Mouse (Mus musculus): ENCODE measurements at regions not wholly inside any gene's neighbourhood (a gene's known extent, or its start where the extent isn't known, plus 50 kb on each side); places are given as distances from the start of the nearest gene placed in this dataset.

DNA sequence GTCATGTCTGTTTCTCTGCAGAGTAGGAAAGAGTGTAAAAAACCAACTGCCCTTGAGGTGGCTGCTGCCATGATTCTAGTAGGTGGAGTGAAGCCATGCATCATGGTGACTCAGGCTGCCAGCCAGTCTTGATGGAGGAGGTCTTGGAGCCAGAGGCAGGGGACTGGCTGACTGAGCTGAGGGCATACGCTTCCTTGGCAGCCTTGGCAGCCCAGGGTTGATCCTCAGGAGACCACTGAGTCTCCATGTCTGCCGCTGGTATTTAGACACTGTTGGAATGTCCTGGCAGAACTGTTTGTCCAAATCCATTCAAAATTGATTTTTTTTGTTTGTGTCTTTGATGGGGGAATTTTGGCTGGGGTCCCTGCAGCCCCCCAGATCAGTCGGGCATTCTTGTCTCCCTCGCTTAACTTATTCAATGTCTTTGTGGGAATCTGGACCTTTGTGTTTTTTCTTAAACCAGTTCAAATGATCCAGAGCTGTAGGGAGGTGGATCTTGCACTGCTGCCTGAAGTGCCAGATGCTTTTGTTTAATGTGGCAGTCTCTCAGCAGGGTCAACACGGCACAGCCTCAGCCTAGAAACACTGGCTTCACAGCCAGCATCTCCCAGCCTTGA, 139.0 kb downstream of the 1500009L16Rik start:
- 0 out of 2 replicates have a peak, but pooled peaks cover 3% of the 10 kb centered on the region for H3K9me3 ChIP-seq (replicated peaks)
- no peak overlapping the region for H3K27ac ChIP-seq
- H3K4me3 ChIP-seq: no peak overlapping the region
- no peak for ATAC-seq
- no peak overlapping the region for H3K4me2 ChIP-seq
- 62% methylated on average over 5 of the region's 5 CpGs for WGBS (ENCODE audit: insufficient replicate concordance)
- H3K4me1 ChIP-seq: no peaks in the 10 kb centered on the region
- no peak overlapping the region for H3K9ac ChIP-seq
- no peaks in the 10 kb centered on the region for H3K36me3 ChIP-seq
- H3K27me3 ChIP-seq (replicated peaks): 0 out of 2 replicates have a peak, but pooled peaks cover 4% of the 10 kb centered on the region

DNA sequence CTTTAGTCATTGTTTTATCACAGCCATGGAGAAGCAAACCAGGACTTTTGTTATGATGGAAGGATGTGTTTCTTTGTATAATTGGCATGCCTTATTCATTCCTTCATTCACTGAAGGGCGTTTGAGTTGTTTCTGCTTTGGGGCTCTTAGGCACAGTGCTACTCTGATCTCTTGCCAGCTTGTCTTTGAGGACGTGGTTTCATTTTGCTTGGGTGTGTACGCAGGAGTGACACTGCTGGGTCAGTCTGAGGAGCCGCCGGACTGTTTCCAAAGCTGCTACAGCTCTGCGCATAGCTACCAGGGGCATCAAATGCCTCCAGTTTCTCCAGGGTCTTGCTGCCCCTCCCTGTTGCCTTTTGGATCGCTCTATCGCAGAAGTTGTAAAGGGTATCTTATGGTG, 141.9 kb downstream of the 1500009L16Rik start:
- H3K4me3 ChIP-seq: no peak overlapping the region
- H3K27ac ChIP-seq: no peak overlapping the region
- no peak for ATAC-seq
- 0 out of 2 replicates have a peak, but pooled peaks cover 3% of the 10 kb centered on the region for H3K9me3 ChIP-seq (replicated peaks)
- H3K27me3 ChIP-seq (replicated peaks): 0 out of 2 replicates have a peak, but pooled peaks cover 4% of the 10 kb centered on the region
- H3K4me2 ChIP-seq: no peak overlapping the region
- no peaks in the 10 kb centered on the region for H3K36me3 ChIP-seq
- 73% methylated on average over 8 of the region's 8 CpGs for WGBS (ENCODE audit: insufficient replicate concordance)
- no peaks in the 10 kb centered on the region for H3K4me1 ChIP-seq
- no peak overlapping the region for H3K9ac ChIP-seq

DNA sequence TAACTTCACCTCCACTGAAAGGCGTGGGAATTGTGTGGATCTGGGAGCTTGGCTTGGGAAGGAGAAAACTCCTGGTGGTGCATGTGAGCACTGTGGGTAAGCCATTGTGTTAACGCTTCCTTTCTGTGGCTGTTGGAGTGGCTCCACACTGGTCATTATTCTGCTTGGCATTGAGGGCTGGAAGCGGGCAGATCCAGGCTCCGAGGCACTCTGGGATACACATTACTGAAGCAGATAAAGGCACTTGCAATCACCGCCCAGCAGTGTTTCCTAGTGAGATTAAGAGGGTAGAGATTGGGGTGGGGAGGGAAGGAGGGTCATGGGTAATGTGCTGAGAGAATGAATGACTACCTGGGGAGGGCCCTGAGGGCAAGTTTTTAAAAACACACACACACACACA, 143.3 kb downstream of the 1500009L16Rik start:
- H3K27me3 ChIP-seq (replicated peaks): 0 out of 2 replicates have a peak, but pooled peaks cover 4% of the 10 kb centered on the region
- no peak overlapping the region for H3K27ac ChIP-seq
- no peaks in the 10 kb centered on the region for H3K36me3 ChIP-seq
- ATAC-seq: no peak
- H3K9me3 ChIP-seq (replicated peaks): 0 out of 2 replicates have a peak, but pooled peaks cover 3% of the 10 kb centered on the region
- H3K4me2 ChIP-seq: no peak overlapping the region
- H3K4me3 ChIP-seq: no peak overlapping the region
- H3K4me1 ChIP-seq: no peaks in the 10 kb centered on the region
- H3K9ac ChIP-seq: no peak overlapping the region
- 22% methylated on average over 5 of the region's 5 CpGs for WGBS (ENCODE audit: insufficient replicate concordance)

DNA sequence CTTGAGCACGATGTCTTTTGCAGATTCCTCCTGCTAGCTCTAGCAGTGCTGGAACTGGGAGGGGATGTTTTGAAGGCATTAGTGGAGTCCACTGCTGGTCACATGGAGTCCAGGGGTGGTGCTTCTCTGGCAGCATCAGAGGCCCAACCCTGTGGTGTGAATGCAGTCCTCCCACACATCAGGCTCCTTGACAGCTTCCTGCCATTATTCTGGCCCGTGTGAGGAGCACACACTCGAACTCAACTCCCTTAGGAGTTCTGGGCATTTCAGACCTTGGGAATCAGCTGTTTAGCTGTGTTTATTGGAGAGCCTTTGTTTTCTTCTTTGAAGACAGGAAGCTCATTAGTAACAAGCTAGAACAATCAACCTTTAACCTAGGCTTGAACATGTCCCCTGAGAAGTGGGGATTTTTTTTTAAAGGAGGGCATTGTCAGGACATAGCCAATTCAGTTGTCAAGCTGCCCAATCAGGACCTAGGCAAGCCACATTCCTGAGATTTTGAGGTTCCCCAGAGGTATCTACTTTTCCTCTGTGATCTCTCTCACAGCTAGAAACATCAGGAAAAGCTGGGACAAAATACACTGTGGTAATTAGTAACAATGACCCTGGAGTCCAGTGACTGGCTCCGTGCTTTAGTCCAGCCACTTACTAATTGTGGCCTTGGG, 149.2 kb downstream of the 1500009L16Rik start:
- H3K27ac ChIP-seq: no peak overlapping the region
- H3K4me1 ChIP-seq: no peaks in the 10 kb centered on the region

DNA sequence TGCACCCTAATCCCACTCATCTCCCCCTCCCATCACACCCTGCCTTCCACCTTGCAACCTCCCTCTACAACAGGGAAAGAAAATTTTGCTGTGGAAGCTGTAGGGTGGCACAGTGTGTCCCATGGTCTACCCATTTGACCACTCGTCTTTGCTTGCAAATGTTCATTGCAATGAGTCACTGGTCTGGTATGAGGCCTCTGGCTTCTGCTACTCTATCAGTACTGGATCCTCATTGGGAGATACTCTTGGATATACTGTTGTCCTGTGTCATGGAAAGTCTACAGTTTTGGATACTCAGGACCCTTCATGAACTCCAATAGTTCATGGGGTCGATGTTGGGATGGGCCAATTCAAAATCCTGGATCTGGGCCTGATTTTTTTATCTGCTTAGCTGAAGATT, 156.1 kb downstream of the 1500009L16Rik start:
- Histone ChIP-seq H3K9me3 (replicated peaks) (no peaks in the 10 kb centered on the region), H3K9ac (no peak overlapping the region), H3K4me2 (no peak overlapping the region), H3K27me3 (replicated peaks) (no peaks in the 10 kb centered on the region), H3K27ac (no peak overlapping the region), H3K36me3 (no peaks in the 10 kb centered on the region), H3K4me3 (no peak overlapping the region), H3K4me1 (0 out of 2 replicates have a peak, but pooled peaks cover 3% of the 10 kb centered on the region)
- ATAC-seq: no peak
- 53% methylated on average over 2 of the region's 2 CpGs for WGBS (ENCODE audit: insufficient replicate concordance)

More for the DNA sequence above, 149.2 kb downstream of the 1500009L16Rik start:
- ATAC-seq: no peak
- Histone ChIP-seq H3K9ac (no peak overlapping the region), H3K9me3 (replicated peaks) (no peaks in the 10 kb centered on the region), H3K36me3 (no peaks in the 10 kb centered on the region), H3K4me3 (no peak overlapping the region), H3K4me2 (no peak overlapping the region), H3K27me3 (replicated peaks) (no peaks in the 10 kb centered on the region)
- WGBS (ENCODE audit: insufficient replicate concordance): 38% methylated on average over 4 of the region's 4 CpGs

DNA sequence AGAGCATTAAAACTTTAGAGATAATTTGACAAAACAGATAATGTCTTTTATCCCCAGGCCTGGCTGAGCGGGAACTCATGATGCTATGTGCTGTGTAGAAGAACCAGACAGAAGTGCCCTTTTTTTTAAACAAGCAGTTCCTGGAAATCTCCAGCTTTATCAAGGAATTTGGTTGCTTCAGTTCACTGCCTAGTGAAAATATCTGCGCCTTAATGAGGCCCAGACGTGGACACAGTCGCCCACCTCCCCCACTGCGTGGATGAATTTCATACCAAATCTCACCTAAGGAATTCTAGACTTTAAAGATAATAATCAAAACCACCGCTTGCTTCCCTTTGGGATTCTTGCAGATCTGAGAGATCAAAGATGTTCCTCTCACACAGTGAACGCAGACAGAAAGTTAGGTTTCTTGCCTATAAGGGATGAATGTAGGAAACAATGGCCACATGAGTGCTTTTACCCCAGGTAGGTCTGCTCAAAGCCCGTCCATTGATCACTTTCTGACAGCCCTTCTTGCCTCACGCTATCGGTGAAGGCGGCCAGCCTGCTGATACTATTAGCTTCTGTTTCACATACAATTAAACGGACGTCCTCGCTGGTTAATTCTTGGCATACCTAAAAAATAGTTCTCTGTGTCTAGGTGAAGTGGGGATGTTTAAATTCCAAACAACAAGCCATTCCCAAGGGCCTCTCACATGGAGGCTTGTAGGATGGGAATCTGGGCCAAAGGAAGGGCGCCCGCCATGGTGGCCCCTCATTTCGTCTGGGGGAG, 159.6 kb downstream of the 1500009L16Rik start:
- WGBS (ENCODE audit: insufficient replicate concordance): 70% methylated on average over 17 of the region's 17 CpGs
- H3K9ac ChIP-seq: no peak overlapping the region
- no peak overlapping the region for H3K4me3 ChIP-seq
- H3K4me1 ChIP-seq: 0 out of 2 replicates have a peak, but pooled peaks cover 3% of the 10 kb centered on the region
- no peaks in the 10 kb centered on the region for H3K9me3 ChIP-seq (replicated peaks)
- H3K27me3 ChIP-seq (replicated peaks): no peaks in the 10 kb centered on the region
- ATAC-seq: no peak
- no peak overlapping the region for H3K4me2 ChIP-seq
- H3K36me3 ChIP-seq: no peaks in the 10 kb centered on the region
- no peak overlapping the region for H3K27ac ChIP-seq

- 56% methylated on average over 1 of the region's 1 CpGs for WGBS (ENCODE audit: insufficient replicate concordance)
Observed at GRCm38 (mm10) chr10:83882891-83883185, 160.2 kb downstream of the 1500009L16Rik start.

GRCm38 (mm10) chr10:83884553-83884952, 161.9 kb downstream of the 1500009L16Rik start:
- Histone ChIP-seq H3K27me3 (replicated peaks) (no peaks in the 10 kb centered on the region), H3K36me3 (no peaks in the 10 kb centered on the region), H3K9me3 (replicated peaks) (no peaks in the 10 kb centered on the region), H3K27ac (no peak overlapping the region), H3K4me2 (no peak overlapping the region), H3K4me3 (no peak overlapping the region), H3K4me1 (0 out of 2 replicates have a peak, but pooled peaks cover 3% of the 10 kb centered on the region), H3K9ac (no peak overlapping the region)
- WGBS (ENCODE audit: insufficient replicate concordance): 64% methylated on average over 2 of the region's 2 CpGs
- ATAC-seq: no peak

More at GRCm38 (mm10) chr10:83882891-83883185, 160.2 kb downstream of the 1500009L16Rik start:
- no peak overlapping the region for H3K27ac ChIP-seq
- H3K9me3 ChIP-seq (replicated peaks): no peaks in the 10 kb centered on the region
- no peak overlapping the region for H3K4me2 ChIP-seq
- H3K36me3 ChIP-seq: no peaks in the 10 kb centered on the region
- H3K27me3 ChIP-seq (replicated peaks): no peaks in the 10 kb centered on the region
- no peak for ATAC-seq
- H3K4me3 ChIP-seq: no peak overlapping the region
- 0 out of 2 replicates have a peak, but pooled peaks cover 3% of the 10 kb centered on the region for H3K4me1 ChIP-seq
- no peak overlapping the region for H3K9ac ChIP-seq

GRCm38 (mm10) chr10:83888587-83888986, 165.9 kb downstream of the 1500009L16Rik start:
- WGBS (ENCODE audit: insufficient replicate concordance): 73% methylated on average over 6 of the region's 6 CpGs
- Histone ChIP-seq H3K27me3 (replicated peaks) (no peaks in the 10 kb centered on the region), H3K4me1 (no peaks in the 10 kb centered on the region), H3K9me3 (replicated peaks) (no peaks in the 10 kb centered on the region), H3K9ac (no peak overlapping the region), H3K4me3 (no peak overlapping the region), H3K4me2 (no peak overlapping the region), H3K36me3 (no peaks in the 10 kb centered on the region), H3K27ac (no peak overlapping the region)
- no peak for ATAC-seq

- H3K27me3 ChIP-seq (replicated peaks): no peaks in the 10 kb centered on the region
- H3K9me3 ChIP-seq (replicated peaks): no peaks in the 10 kb centered on the region
- no peak overlapping the region for H3K4me2 ChIP-seq
- H3K36me3 ChIP-seq: no peaks in the 10 kb centered on the region
- no peak overlapping the region for H3K9ac ChIP-seq
- no peak overlapping the region for H3K4me3 ChIP-seq
- ATAC-seq: no peak
- no peaks in the 10 kb centered on the region for H3K4me1 ChIP-seq
- H3K27ac ChIP-seq: no peak overlapping the region
- WGBS (ENCODE audit: insufficient replicate concordance): 53% methylated on average over 3 of the region's 3 CpGs
Observed at GRCm38 (mm10) chr10:83895741-83896150, 173.1 kb downstream of the 1500009L16Rik start.

DNA sequence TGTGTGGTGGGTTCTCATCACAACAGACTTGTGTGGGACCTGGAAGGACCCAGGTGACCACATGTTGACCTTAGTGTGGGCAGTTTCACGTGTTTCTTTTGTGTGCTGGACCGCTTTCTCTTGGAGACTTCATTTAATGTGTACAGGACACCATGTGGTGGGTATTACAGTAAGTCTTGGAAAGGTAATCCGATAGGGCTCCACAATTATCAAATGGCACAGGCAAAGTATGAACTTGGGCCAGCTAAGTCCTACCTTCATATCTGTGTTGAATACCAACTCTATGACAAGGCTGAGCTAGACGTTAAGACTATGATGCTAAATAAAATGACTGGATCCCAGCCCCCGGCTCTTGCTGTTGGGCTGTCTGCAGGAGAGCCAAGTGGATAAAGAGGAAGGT, 173.5 kb downstream of the 1500009L16Rik start:
- Histone ChIP-seq H3K9ac (no peak overlapping the region), H3K4me1 (no peaks in the 10 kb centered on the region), H3K4me2 (no peak overlapping the region), H3K27ac (no peak overlapping the region), H3K36me3 (no peaks in the 10 kb centered on the region), H3K9me3 (replicated peaks) (no peaks in the 10 kb centered on the region), H3K27me3 (replicated peaks) (no peaks in the 10 kb centered on the region), H3K4me3 (no peak overlapping the region)
- ATAC-seq: no peak
- WGBS (ENCODE audit: insufficient replicate concordance): 51% methylated on average over 5 of the region's 5 CpGs

DNA sequence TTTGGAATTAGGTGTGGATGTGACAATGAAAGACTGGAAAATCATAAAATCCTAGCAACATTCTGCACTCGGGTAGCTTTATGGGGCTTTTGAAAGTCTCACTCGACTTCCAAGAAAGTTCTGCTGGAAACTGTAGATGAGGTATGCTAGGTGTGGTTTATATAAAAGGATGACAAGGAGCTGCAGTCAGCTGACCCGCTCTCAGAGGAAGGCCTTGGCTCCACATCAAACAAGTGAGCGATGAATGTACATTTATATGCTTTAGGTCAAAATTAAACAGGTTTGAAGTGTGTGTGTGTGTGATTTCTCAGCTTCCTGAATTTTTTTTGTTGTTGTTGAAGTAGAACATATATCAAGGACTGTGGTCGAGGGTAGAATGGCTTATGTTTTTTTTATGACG, 174.9 kb downstream of the 1500009L16Rik start:
- H3K9me3 ChIP-seq (replicated peaks): no peaks in the 10 kb centered on the region
- no peak overlapping the region for H3K9ac ChIP-seq
- 66% methylated on average over 6 of the region's 6 CpGs for WGBS (ENCODE audit: insufficient replicate concordance)
- no peak overlapping the region for H3K4me3 ChIP-seq
- H3K36me3 ChIP-seq: no peaks in the 10 kb centered on the region
- H3K4me2 ChIP-seq: no peak overlapping the region
- H3K27me3 ChIP-seq (replicated peaks): no peaks in the 10 kb centered on the region
- H3K27ac ChIP-seq: no peak overlapping the region
- H3K4me1 ChIP-seq: no peaks in the 10 kb centered on the region
- no peak for ATAC-seq

All from liver, embryonic 12.5 days (tissue).